Comparison of ENCODE assay signal across 15 mouse cellular contexts in the genomic region with DNA sequence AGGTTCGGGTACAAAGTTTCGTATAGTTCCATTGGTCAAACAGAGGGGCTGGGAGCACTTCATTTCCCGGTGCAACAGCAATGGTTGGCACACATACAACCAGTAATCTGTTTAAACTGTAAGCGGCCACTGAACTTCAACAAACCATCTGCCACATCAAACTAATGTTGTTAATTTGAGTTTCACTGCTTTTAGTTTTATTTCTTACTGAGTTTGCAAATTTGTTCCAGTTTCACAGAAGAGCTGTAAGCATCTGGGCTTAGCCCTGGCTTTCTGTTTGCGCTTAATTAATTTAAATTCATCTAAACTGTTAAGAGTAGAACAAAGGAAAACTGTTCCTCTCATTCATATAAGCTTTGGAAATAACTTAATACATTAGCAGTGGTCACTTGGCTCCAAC.
"Had no signal": no experiment of that assay in that cellular context is flagged by ENCODE, and none has a peak within 500 bp of the region (broad histone marks: within the 10 kb centered on the region; RNA-seq: fewer than 3 reads in every experiment).

No protein-coding gene starts in this region.

- ATAC-seq: liver, postnatal 0 days; lung, postnatal 0 days; midbrain, embryonic 16.5 days had no signal

- H3K9ac ChIP-seq: limb, embryonic 13.5 days; liver, embryonic 14.5 days; liver, postnatal 0 days; lung, embryonic 14.5 days; midbrain, embryonic 12.5 days had no signal

- H3K9me3 ChIP-seq: limb, embryonic 10.5 days; limb, embryonic 13.5 days; midbrain, embryonic 12.5 days had no signal

- DNase-seq: kidney, adult 9 months; kidney, postnatal 14 days; kidney, postnatal 4 days; liver, postnatal 0 days; lung, embryonic 14.5 days; thymus, adult 18-20 months; thymus, postnatal 36 days had no signal

- H3K27ac ChIP-seq: limb, embryonic 10.5 days; limb, embryonic 13.5 days; liver, embryonic 14.5 days; macrophage; midbrain, embryonic 12.5 days had no signal

- H3K36me3 ChIP-seq: limb, embryonic 10.5 days; limb, embryonic 13.5 days; midbrain, embryonic 12.5 days had no signal

- H3K4me3 ChIP-seq: limb, embryonic 10.5 days; limb, embryonic 13.5 days; midbrain, embryonic 12.5 days; myocyte had no signal

- H3K4me2 ChIP-seq: limb, embryonic 13.5 days; lung, embryonic 14.5 days; midbrain, embryonic 12.5 days had no signal

- H3K27me3 ChIP-seq: limb, embryonic 13.5 days; midbrain, embryonic 12.5 days had no signal
